Mouse (Mus musculus) cerebellum, adult 11 months (tissue): ENCODE measurements around the gene Ski.
A peak's percentile ranks its signal among the peaks of the same experiment; 100 is the strongest.

Experiments used
- DNase-seq: peaks from one replicate; pipeline ENCODE4 v3.0.0; 2022

Gene Ski

DNA sequence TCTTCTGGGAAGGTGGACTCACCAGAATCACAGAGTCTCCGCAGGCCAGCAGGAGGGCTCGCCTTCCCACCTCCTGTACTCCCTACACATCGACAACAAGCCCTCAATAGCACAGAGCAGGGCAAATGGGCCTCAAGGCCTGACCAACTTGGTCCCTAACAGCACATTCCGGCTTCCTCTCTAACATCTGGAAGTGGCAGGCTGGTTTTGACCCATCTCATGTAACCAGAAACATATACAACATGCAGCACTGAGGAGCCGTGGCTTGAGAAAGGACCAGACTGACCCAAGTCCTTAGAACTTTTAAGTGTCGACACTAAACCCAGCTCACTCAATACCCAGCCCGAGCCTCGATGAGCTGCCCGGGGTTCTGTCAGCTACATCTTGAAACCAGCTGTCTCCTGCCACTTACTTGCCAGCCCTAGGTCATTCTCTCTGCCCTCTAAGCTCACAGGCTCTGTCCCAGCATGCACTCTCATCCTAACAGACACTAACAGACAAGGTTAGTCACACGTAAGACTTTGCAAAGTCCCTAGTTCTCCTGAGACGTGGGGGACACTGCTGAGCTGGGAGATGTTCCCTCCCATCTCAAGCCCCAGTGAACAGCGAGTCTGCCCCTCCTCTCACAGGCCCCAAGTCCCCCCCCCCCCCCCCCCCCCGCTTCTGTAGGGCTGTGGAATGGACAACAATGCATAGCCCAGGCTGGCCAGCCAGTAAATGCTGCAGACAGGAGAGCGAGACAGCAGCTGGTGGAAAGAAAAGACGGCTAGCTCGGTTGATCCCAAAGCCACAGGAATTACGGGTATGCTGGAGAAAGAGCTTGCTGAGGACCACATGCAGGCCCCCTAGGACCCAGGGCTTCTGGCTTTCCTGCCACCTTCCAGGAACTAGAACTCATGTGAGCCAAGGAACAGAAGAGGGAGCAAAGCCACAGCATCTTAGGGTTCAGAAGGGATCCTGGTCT, 48.3 kb downstream of the Ski start:
- DNase-seq = no peak

DNA sequence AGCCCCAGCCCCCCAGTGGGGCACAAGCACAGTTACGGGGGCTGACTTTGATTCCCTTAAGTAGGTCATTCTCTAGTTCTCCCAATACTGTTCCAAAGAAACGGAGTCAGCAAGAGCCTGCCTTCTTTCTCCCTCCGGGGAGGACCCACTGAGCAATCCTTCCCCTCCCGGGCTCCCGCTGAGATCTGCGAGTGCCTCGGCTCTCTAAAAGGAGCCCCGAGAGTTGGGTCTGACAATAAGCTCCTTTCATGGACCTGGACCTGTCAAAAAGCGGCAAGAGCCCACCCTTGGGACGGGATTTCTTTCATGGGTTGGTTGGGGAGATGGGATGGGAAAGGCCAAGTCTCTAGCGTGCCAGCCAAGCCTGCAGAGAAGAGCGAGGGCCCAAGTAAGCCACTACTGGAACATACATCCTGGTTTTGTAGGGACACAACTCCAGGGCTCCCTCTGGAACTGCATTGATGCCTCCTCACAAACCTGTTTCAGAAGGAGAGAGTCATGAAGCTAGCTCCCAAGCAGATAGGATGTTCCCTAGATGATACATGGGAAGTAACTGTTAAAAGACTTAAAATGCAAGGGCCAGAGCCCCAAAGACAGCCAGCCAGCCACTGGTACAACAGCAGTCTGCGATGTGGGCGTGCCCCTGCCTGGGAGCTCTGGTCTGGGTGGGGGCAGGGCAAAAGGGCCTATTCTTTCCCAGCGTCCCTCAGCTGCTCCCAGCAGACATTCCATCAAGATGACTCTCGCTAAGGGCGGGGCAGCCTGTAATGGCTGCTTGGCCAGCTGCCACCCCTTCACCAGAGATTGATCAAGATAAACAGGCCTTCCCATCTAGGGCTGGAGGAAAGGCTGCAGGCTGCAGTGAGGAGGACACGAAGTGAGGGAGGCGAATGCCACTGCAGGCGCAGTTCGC, 49.2 kb downstream of the Ski start:
- DNase-seq = no peak

DNA sequence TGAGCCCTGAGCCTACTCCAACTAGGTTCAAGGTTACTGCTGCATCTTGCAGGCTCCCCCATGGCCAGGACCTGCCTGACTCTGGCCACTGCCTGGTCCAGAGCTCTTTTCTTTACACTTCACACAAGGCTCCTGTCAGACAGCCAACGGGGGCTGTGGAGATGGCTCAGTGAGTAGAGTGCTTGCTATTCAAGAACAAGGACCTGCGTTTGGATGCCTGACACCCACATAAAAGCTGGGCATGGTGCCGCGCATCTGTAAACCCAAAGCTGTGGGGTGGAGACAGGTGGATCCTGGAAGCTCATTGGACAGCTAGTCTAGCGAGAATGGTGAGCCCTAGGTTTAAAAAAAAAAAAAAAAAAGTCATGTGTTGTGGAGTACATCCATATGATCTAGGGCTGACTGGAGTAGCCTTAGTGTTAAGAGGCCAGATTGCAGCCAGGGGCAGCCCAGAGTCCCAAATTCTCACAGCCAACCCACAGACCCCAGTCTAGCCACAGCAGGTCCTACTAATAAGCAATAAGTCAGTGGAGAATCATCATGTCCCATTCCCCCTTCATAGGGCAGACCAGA, 50.3 kb downstream of the Ski start:
- DNase-seq = no peak

DNA sequence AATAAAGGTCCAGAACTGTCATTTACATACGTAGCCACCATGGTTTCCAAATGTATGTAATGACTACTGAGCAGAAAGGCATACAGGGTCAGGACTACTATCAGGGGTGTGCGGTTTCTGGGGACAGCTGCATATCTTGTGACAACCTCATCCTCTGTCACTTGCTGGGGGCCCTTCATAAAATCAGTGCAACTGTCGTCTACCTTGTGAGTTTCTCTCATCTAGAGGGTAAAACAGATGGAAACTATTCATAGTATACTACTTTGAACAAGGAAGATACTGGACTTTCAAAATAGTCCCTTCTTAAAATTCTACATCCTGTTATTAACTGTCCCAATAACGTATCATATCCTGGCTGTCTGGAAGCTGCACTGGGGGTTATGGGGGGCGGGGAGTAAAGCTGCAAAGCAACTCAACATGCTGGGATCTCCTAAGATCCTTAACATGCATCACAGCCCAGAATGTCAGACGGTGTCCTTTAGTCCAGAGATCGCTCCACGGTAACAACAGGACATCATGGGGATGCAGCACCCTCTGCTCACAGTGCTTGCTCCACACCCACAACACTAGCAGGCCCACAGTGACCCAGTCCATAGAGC, 51.7 kb downstream of the Ski start:
- DNase-seq = no peak

DNA sequence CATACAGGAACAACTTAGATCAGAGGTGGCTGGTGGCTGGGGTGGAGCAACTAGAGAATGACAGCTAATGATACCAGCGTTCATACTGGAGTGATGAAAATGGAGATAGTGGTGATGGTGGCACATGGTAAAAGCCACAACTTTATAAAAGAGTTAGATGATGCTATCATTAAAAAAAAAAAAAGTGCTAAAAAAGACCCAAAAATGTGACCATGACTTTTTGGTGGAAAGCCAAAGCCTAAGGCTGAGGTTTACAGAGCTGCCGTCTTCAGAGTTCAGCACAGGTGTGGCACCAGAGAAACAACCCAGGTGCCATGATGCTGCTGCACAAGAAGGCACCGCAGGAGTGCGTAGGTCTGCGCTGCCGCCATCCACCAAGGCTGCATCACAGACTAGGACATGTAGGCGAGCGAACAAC, 53.5 kb downstream of the Ski start:
- DNase-seq = no peak

DNA sequence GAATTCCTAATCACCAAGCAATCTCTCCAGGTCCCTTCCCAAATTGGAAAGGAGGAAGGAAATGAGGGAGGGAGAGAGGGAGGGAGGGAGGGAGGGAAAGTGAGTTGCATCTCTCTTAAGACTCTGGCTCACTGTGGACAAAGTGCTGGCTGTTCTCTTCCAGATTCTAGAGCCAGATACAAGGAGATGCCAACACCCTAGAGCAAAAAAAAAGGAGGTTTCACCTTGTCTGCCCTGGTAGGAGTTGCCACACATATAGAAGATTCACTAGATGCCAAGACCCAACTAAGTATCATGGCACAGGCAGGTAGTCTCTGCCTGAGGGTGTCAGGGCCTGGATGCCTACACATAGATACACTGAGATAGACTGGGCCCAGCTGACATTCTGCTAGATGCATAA, 56.5 kb downstream of the Ski start:
- DNase-seq = no peak

DNA sequence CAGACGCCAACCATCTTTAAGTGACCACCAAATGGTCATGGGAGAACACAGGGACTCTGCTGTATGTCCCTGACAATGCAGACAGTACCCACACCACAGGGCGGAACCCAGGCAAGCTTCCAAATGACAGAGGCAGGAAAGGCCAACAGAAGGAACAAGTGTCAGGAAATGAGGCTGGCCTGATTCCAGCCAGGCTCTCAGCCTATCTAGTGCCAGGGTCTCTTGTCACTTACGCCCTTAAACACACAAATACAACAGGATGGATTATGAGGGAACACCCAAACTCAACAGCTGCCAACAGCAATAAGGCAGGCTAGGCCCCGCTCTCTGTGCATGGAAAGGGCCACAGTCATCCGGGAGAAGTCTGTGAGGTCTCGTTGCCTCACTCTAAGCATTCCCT, 57.8 kb downstream of the Ski start:
- peak; percentile 67 for DNase-seq

DNA sequence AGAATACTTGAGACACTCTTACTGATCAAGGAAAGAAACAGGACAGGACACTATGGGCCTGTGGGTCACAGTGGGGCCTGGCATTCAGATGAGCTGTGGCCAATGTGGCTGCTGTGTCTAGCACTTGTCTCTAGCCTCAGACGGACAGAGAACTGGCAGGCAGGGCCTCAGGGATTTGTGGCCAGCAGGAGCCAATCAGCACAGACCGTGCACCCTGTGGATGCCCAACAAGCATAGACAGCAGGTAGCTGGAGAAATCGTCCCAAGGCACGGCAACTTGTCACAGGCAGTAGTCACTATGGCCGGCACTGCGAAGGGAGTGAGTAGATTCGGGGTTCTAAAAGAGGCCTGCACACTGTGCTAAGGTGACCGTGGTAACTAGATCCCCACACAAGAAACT, 58.7 kb downstream of the Ski start:
- DNase-seq = no peak

DNA sequence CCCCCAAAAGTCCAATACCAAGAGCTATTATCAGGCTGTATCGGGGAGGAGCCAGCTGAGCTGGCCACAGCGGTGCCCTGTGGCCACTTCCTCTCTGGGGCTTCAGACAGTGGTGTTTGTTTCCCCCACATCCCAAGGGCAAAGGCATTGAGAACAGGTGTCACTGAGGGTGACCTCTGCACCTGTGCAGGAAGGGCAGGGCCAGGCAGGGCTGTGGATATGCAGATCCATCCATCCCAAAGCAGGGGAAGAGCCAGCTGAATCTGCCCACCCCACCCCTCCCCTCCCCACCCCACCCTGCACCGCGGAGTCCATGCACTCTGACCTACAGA, 59.1 kb downstream of the Ski start:
- DNase-seq = no peak

DNA sequence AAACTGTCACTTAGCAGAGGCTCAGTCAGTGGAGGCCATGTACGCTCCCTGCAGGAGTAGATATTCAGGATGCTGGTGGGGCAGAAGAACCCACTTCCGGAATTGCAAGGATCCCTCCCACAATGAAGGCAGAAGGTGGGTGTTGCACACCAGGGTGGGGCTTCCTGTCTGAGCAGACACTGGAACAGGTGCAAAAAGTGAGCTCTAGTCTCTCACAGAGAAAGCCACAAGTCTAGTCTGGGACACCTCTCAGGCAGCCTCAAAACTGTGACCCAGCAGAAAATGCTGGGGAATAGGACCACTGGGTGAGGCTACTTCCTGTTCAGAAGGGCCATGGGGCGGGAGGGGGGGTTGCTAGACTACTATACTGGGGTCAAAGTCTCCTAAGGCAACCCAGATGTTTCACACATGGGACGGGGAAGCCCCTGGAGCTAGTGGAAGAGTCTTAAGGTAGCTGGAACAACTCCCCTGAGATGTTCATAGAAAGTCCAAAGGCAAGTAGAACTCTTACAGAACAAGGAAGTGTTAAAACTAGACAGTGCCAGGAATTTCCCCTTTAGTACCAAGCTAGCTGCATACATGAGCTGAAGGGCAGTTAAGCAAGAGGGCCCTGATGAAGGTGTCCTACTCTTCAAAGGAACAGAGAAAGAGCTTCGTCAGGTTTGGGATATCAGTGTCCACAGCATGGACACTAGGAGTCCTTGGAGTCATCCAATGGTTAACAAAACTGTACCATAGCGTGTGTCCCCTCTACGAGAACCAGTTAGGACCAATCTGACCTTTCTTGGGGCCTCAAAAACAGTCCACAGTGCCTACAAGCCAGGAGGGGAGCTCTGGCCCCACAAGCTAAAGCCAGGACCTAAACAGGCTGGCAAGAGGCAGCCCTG, 59.7 kb downstream of the Ski start:
- no peak for DNase-seq

DNA sequence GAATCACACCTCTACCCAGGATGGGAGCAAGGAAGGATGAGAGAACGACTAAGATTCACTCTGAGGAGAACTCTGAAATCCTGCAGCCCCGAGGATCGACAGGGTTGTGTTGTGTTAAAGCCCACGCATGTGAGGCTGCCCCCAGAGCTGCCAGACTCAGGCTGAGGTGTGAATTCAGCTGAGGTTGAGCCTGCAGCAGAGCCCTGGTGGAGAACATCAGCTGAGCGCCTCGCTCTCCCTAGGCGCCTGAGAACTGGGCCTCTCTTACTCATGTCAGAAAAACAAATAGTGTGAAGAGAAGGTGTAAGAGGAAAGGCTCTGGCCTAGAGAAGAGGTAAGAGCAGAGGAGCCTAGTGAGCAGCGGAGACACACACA, 63.9 kb downstream of the Ski start:
- DNase-seq = no peak

DNA sequence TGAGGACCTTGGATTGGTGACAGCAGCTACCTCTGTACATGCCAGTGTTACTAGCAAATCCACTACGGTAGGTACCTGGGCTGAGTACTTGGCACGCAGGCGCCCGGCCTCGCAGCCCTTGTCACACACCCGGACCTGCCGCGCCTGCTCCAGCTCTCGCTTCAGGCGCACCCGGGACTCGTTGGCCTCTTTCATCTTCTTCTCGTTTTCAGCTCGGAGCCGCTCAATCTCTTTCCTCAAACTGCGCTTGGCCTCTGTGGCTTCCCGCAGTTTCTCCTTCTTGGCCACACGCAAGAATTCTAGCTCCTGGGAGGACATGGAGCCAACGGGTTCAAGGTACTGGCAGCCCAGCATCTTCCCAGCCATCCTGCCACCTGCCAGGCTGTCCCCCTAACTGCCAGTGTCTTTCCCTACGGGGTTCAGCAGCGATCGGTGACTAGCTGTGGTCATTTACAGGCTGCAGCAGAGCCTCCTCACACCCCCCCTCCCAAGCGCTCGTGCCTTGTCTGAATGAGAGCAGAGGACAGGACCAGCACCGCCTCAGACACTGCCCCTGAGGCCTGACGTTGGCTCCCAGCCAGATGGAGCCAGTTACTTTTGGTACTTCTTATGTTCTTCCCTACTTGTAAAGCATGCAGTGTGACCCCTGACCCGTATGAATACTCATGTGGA, 64.4 kb downstream of the Ski start:
- no peak for DNase-seq

DNA sequence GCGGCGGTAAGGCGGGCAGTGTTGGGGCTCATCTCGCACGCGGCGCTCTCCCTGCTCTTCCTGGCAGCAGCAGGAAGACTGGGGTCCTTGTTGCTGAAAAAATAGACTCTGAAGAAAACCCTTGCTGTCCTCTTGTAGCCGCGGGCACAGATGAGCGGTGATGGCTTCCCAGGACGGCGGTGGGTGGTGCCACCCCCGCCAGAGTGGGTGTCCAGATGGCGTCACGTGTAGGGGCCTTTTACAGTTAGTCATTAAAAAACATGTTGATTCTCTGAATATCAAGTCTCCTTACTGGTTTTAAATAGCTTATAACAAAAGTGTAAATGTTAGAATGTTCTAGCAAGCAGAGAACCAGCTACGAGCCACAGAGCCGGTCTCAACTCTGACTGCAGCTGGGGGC, 65.7 kb downstream of the Ski start:
- no peak for DNase-seq

DNA sequence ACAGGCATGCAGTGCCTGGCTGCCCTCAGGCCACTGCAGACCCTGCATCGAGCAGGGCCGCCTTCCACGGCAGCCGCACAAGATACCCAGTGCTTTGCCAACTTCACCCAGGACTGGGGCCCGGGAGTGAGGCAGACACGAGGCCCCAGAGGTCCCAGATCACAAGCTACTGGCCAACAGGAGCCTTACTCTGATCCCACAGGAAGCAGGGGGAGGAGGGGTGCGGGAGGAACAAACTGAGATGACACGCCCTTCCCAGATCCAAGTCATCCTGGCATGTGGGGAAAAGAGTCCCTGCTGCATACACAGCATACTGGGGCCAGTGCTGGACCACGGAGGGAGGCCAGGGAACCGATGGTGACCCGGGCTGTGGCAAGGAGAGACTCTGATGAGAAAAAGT, 67.4 kb downstream of the Ski start:
- DNase-seq = no peak

DNA sequence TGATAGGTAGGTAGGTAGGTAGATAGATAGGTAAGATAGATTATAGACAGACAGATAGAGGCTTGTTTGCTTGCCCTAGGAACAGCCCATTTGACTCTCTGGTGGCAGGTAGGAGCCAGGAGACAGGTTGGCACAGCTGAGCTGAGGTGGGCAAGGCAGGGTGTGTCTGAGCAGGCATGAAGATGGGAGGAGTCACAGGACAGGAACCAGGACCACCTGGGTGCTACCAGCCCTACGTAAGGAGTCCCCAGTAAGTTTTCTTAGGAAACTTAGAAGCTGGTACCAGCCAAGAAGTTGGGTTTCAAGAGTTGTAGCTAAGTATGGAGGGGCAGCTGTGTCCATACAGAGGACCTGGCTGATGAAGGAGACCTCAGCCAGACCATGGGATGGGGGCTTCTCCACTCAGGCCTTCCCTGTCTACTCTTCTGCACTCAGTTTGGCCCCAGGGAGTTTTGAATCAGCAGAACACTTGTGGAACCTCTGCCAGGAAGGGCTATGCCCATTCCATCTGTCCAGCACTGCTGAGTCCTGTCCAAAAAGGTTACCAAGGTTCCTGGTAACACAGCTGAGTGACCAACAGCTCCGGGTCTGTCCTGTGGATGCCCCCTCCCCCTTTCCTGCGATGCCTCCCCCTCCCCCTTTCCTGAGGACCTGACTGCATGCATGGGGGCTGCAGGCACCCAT, 68.9 kb downstream of the Ski start:
- no peak for DNase-seq

DNA sequence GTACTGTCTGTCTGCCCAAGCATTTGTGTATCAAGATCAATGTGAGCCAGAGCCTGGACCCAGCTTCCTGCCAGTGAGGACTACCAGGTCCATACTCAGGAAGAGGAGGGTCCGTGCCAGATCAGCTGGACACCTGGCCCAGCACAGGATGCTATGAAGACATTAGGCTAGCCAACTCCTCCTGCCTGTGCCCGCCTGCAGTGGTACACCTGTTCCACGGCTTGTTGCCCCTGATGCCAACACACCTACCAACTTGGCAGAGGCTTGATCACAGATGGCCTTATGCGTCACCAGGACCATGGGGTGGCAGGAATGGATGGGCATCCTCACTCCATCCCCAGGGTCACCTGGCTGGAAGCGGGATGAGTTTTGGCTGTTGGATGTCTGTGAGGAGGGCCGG, 69.9 kb downstream of the Ski start:
- DNase-seq = peak; percentile 96

DNA sequence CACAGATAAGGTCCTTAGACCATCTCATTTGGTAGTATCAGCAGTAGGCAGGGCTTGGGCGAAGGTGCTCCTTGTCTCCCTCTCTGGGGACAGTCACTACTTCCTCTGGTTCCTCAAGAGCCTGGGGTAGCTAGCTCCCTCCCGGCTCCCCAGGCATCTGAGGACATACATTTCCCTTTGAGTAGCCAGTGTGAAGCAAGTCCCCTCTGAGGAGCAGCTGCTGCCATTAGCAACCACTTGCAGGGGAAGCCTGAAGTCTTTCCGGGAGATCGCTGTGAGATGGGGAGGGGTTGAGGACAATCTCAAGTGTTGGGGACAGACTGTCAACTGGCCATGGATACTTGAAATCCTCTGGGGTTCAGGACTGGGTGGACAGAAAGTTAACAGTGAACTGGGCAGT, 70.5 kb downstream of the Ski start:
- DNase-seq = no peak

DNA sequence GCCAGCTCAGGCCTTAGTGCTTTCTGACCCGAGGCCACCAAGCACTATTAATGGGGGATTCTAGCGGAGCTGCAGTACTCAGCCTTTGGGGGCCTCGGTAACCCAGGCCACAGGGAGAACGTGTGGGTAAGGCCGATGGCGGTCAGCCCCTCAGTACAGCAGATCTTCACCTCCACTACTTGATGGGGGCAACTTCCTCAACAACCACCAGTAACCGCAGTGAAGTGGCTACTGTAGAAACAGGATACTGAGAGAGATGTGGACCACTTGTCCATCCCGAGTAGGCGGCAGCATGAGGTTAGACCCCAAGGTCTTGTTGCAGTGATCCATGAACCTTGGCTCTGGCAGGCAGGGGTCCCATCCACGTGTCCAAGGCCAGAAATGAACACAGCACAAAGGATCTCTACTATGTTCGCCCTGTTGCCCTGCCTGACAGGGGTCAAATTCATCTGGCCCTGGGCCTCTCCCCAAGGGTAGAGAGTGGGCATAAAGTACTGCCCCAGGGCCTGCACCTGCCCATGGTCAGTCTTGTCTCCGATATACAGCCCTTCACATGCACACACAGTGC, 71.1 kb downstream of the Ski start:
- no peak for DNase-seq

DNA sequence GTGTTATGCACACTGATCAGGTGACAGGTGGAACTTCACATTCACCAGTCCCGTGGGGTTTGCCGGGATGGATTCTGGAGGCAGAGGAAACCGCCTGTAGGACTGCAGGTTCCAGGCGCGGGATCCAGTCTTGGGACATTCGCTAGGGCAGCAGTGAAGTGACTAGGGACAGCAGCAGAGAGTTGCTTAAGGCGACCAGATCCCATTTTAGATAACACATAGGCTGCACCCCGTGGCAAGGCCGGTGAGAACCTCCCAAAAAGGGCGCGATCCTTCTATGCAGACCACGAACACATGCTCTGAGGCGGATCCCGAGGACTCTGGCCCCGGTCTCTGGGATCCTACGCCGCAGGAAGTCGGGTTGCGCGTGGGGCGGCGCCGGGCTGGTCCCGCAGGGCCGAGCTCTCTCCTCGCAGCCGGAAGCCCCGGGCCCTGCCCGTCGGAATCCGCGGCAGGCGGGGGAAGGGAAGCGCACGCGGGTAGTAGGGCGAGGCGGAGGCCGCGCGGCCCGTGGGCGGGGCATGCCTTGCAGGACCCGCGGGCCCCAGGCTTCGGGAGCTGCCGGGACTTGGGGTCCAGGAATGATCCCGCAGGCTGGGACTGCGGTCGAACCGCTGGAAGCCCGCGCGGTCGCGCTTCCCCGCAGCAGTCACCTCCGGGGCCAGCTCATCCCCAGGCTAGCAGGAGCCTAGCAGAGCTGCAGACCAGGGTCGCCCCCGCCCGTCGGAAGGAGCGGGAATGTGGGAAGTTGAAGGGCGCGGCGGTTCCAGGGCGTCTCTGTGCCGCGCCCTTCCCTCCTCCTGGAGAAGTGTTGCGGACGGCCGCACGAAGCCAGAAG, 71.9 kb downstream of the Ski start:
- DNase-seq = peak; percentile 59

DNA sequence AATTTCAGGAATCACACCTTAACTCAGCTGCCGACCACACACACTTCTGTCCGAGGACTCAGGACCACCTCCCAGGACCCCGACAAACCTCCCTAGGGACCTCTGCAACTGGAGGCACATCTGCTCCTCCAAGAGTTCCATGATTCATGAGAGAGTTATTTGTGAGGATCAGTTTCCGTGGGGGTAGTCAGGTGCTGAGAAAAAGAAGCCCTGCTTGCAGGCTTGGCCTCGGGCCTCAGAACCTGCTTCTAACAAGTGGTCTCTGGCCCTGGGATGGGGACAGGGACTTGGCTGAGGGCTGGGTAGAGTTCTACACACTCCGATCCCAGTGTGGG, 72.5 kb downstream of the Ski start:
- DNase-seq = no peak
